Mouse (Mus musculus) G1E (cell line): ENCODE data around the gene 1700066M21Rik.

Experiments used
- CTCF ChIP-seq: IDR thresholded peaks from 2 replicates; pipeline ENCODE4 v1.5.1; 2012; ENCODE audit warnings: low read depth, low read length, inconsistent platforms, mixed read lengths
- GATA1 ChIP-seq: IDR thresholded peaks from 2 replicates; pipeline ENCODE4 v1.6.1; 2012; ENCODE audit warnings: borderline replicate concordance, low read length, inconsistent platforms, mixed read lengths
- GATA2 ChIP-seq: IDR thresholded peaks from 2 replicates; pipeline ENCODE4 v1.6.1; 2012; ENCODE audit warnings: low read depth, low read length, inconsistent platforms, borderline replicate concordance
- POLR2AphosphoS5 ChIP-seq: IDR thresholded peaks from 2 replicates; pipeline ENCODE4 v1.6.1; 2012; ENCODE audit warnings: low read depth, low read length, inconsistent platforms; ENCODE audit not compliant: insufficient replicate concordance
- TAL1 ChIP-seq: conservative IDR thresholded peaks from 2 replicates; pipeline ENCODE4 v1.6.1; 2012; ENCODE audit warnings: low read depth, low read length, inconsistent platforms, mixed read lengths

DNA sequence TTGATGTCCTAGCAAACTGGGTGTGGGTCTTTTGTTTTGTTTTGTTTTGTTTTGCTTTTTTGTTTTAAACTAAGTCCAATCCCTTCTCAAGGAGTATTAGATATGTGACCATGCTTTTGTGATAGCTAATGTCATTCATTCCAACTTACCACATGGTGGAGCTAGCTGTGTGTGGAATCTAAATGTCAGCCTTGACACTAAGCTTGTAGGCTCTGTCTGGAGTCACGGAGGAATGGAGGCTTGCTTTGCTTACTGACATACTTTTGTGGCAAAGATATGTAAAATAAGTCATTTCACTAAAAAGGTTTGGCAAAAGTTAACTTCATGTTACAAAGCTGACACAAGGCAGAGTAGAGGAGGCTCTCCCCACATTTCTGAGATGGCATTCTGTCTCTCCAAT is 46.3 kb downstream of the 1700066M21Rik start:
- TF ChIP-seq CTCF (no peak), GATA1 (no peak), TAL1 (no peak), POLR2AphosphoS5 (no peak), GATA2 (no peak)
